Mouse (Mus musculus): ENCODE measurements at regions not wholly inside any gene's neighbourhood (a gene's known extent, or its start where the extent isn't known, plus 50 kb on each side); places are given as distances from the start of the nearest gene placed in this dataset.

DNA sequence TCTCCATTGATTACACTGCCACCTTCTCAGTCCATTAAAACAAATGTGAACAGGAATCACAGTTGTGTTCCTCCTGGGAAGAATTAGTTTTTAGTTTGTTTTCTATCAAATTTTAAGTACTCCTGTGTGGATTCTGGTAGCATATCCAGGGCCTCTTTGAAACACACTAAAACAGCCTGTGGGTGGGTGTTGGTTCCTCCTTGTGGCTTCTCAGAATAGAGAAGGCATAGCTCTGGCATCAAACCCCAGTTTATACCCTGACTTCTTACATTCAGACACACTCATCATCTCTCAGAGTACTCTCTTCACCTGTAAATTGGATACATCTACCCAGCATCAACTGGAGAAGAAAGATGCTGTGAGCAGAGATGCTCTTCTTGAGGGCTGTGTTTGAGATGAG, 265.7 kb upstream of the Irx4 start:
- TF ChIP-seq CTCF (IDR thresholded peaks at IDR 0.05; ENCODE audit: low read depth) (no peak), EP300 (optimal IDR thresholded peaks at IDR 0.05) (no peak)

Data from stomach, postnatal 0 days (tissue).